Mouse (Mus musculus): Measurements from ENCODE around the gene Gdf2.

GRCm38 (mm10) chr14:33902783-33903182, 38.1 kb upstream of the Gdf2 start:
- TF ChIP-seq MYOG (IDR thresholded peaks at IDR 0.05; ENCODE audit: control insufficient read depth in 1 of 3, insufficient read depth in 1 of 3, insufficient read length in 2 of 3, low read depth in 2 of 3) (no peak), USF1 (IDR thresholded peaks at IDR 0.05; ENCODE audit: low read depth) (no peak), POLR2A (IDR thresholded peaks at IDR 0.05; ENCODE audit: insufficient read length, low read depth) (no peak), MAX (IDR thresholded peaks at IDR 0.05; ENCODE audit: low read depth) (no peak), POLR2AphosphoS2 (IDR thresholded peaks at IDR 0.05; ENCODE audit: insufficient read length, low read depth) (no peak)

Data from myocyte (in vitro differentiated cells).